Mouse (Mus musculus) heart, adult 9 months (tissue): ENCODE measurements around the gene Prss28.
A peak's percentile ranks its signal among the peaks of the same experiment; 100 is the strongest.

Experiments
- DNase-seq, 2 experiments: peaks; one replicate each; pipeline ENCODE4 v3.0.0; 2022; ENCODE audit warnings: low spot score in 2 of 2

Prss28 gene

GRCm38 (mm10) chr17:25308346-25308745 is at the start of gene Prss28:
Gene Prss28 (plus strand): TSS chr17:25308646.
- DNase-seq: no peak

GRCm38 (mm10) chr17:25264453-25264852 is 44.0 kb upstream of the Prss28 start:
- peak; percentile 57 to 68 for DNase-seq

- DNase-seq: no peak
Observed at GRCm38 (mm10) chr17:25270795-25271335, 37.6 kb upstream of the Prss28 start.

GRCm38 (mm10) chr17:25272326-25272725 is 36.1 kb upstream of the Prss28 start:
- no peak for DNase-seq

GRCm38 (mm10) chr17:25272951-25273705 is 35.3 kb upstream of the Prss28 start:
- DNase-seq: peak in 1 of 2 experiments; percentile 95

- peak; percentile 98 for DNase-seq
Observed at GRCm38 (mm10) chr17:25273706-25274501, 34.5 kb upstream of the Prss28 start.

- no peak for DNase-seq
Observed at GRCm38 (mm10) chr17:25274571-25275346, 33.7 kb upstream of the Prss28 start, which contains the start of gene Ube2i. Gene Ube2i (minus strand): TSS chr17:25274622.

GRCm38 (mm10) chr17:25275833-25276232 is 32.6 kb upstream of the Prss28 start:
- DNase-seq: no peak

GRCm38 (mm10) chr17:25282133-25282532 is 26.3 kb upstream of the Prss28 start:
- DNase-seq: peak; percentile 29 to 50

- peak; percentile 40 to 66 for DNase-seq
Observed at GRCm38 (mm10) chr17:25285033-25285432, 23.4 kb upstream of the Prss28 start.

GRCm38 (mm10) chr17:25288842-25289241 is 19.6 kb upstream of the Prss28 start:
- no peak for DNase-seq

GRCm38 (mm10) chr17:25290411-25290810 is 18.0 kb upstream of the Prss28 start:
- no peak for DNase-seq

- DNase-seq: no peak
Observed at GRCm38 (mm10) chr17:25293495-25293894, 15.0 kb upstream of the Prss28 start.

- DNase-seq: no peak
Observed at GRCm38 (mm10) chr17:25294111-25294510, 14.3 kb upstream of the Prss28 start.

- no peak for DNase-seq
Observed at GRCm38 (mm10) chr17:25298094-25298493, 10.4 kb upstream of the Prss28 start, which contains the start of gene Prss34. Gene Prss34 (plus strand): TSS chr17:25298394.

- no peak for DNase-seq
Observed at GRCm38 (mm10) chr17:25318354-25318753, 9.9 kb downstream of the Prss28 start, which contains the start of gene Prss29. Gene Prss29 (plus strand): TSS chr17:25318654.

GRCm38 (mm10) chr17:25320819-25321218 is 12.4 kb downstream of the Prss28 start:
- DNase-seq: no peak

GRCm38 (mm10) chr17:25322930-25323329 is 14.5 kb downstream of the Prss28 start:
- DNase-seq: no peak

GRCm38 (mm10) chr17:25332321-25332720 is 23.9 kb downstream of the Prss28 start:
- DNase-seq: no peak

GRCm38 (mm10) chr17:25333943-25334342 is 25.5 kb downstream of the Prss28 start:
- DNase-seq: peak in 1 of 2 experiments; percentile 2

GRCm38 (mm10) chr17:25338218-25338617 is 29.8 kb downstream of the Prss28 start:
- DNase-seq: no peak
